Comparison of ENCODE assay signal across 22 mouse cellular contexts in the genomic region with DNA sequence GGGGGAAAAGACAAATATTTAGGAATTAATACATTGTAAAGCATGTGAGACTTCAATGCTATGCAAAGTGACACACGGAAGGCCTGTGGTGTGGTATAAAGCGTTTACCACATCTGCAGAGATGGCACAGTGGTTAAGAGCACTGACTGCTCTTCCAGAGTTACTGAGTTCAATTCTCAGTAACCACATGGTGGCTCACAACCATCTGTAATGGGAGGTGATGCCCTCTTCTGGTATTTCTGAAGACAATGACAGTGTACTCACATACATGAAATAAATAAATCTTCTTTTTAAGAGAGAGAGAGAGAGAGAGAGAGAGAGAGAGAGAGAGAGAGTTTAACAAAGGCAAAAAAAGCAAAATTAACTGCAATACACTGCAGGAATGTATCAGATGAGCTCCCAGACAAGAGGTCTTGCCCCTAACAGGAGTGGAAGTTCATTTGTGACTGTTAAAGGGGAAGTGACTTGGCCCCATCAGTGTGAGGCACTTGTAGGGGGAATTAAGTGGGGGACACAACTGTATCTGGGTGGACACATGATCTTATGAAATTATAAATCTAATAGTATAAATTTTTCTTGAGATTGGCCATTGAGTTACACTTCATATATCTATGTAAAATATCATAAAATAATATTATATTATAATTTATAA. TPM values are rescaled to one million over a fixed set of nuclear protein-coding genes. Genes with fewer than 3 reads are reported as not detected.
"Had no signal": no experiment of that assay in that cellular context is flagged by ENCODE, and none has a peak within 500 bp of the region (broad histone marks: within the 10 kb centered on the region; RNA-seq: fewer than 3 reads in every experiment).

No protein-coding gene starts in this region.

- H3K4me3 ChIP-seq: lung, embryonic 15.5 days; midbrain, embryonic 10.5 days; midbrain, embryonic 12.5 days; myocyte; neural tube, embryonic 13.5 days; neural tube, embryonic 15.5 days had no signal

- H3K27ac ChIP-seq: lung, embryonic 15.5 days; macrophage; midbrain, embryonic 10.5 days; midbrain, embryonic 12.5 days; neural tube, embryonic 13.5 days; neural tube, embryonic 15.5 days had no signal

- H3K36me3 ChIP-seq: lung, embryonic 15.5 days; midbrain, embryonic 10.5 days; midbrain, embryonic 12.5 days; neural tube, embryonic 13.5 days; neural tube, embryonic 15.5 days had no signal

- H3K4me1 ChIP-seq: lung, embryonic 15.5 days; midbrain, embryonic 10.5 days; midbrain, embryonic 12.5 days; neural tube, embryonic 13.5 days; neural tube, embryonic 15.5 days had no signal

- ATAC-seq: lung, postnatal 0 days; midbrain, embryonic 16.5 days had no signal

- DNase-seq: lung, adult 2 months; lung, postnatal 14 days; lung, postnatal 36 days; midbrain, embryonic 14.5 days; retina, postnatal 1 day; right cerebral cortex, adult 18-20 months; right cerebral cortex, postnatal 25 days; right cerebral cortex, postnatal 4 days; spleen, adult 18-20 months; thymus, adult 18-20 months; thymus, postnatal 14 days; thymus, postnatal 4 days had no signal

- H3K9ac ChIP-seq: lung, embryonic 15.5 days; midbrain, embryonic 12.5 days; neural tube, embryonic 13.5 days; neural tube, embryonic 15.5 days had no signal

- H3K27me3 ChIP-seq: midbrain, embryonic 12.5 days; neural tube, embryonic 13.5 days; neural tube, embryonic 15.5 days had no signal

- H3K4me2 ChIP-seq: lung, embryonic 15.5 days; midbrain, embryonic 12.5 days; neural tube, embryonic 13.5 days; neural tube, embryonic 15.5 days had no signal

- H3K9me3 ChIP-seq: lung, embryonic 15.5 days; midbrain, embryonic 10.5 days; midbrain, embryonic 12.5 days; neural tube, embryonic 13.5 days; neural tube, embryonic 15.5 days had no signal

RNA-seq across cellular contexts. Expression of gene Mfsd2a, which starts 29.9 kb away (rescaled TPM):
- total RNA-seq: megakaryocyte-erythroid progenitor cell, adult 5-6 weeks had no signal
- polyA plus RNA-seq: macrophage had no signal
